Mouse (Mus musculus) spleen, adult 2 months (tissue): ENCODE measurements at regions not wholly inside any gene's neighbourhood (a gene's known extent, or its start where the extent isn't known, plus 50 kb on each side); places are given as distances from the start of the nearest gene placed in this dataset.

Experiments
- CTCF ChIP-seq: fragments of 200-500 bp; IDR thresholded peaks from 2 replicates; pipeline ENCODE4 v1.5.1; 2011; ENCODE audit warnings: mild to moderate bottlenecking, inconsistent platforms; ENCODE audit not compliant: insufficient read depth, insufficient read length, insufficient replicate concordance; ENCODE audit errors: extremely low read depth
- POLR2A ChIP-seq: fragments of 200-500 bp; IDR thresholded peaks from 2 replicates; pipeline ENCODE4 v1.6.1; 2011; ENCODE audit warnings: low read depth, low read length, inconsistent platforms

DNA sequence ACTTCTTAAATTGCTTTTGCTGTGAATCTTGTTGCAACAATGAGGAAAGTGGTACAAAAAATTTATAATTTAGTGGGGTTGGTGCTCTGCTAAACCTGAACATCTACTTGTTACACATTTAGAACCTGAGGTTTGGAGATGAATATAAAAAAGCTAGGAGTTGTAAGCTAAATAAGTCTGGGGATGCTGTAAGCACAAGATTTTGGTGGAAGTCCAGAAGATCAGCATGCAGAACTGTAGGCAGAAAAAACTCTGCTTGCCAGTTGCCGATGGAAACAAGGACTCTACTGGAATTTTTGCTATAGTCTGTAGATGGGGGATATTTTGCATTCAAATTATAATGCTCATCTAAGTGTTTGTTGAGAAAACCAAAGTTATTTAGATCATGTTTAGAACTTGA is 390.5 kb upstream of the Clnk start:
- no peak for TF ChIP-seq POLR2A
- no peak for TF ChIP-seq CTCF
